Mouse (Mus musculus) kidney, adult 2 months (tissue): ENCODE results near the gene Fhit. TPM values are rescaled to one million over a fixed set of nuclear protein-coding genes. Genes with fewer than 3 reads are reported as not detected.
"Not testable (repeated sequence)": the region's sequence is repeated elsewhere in the genome, so short reads cannot be mapped to it uniquely, and the experiment has no call there.

Experiments
- DNase-seq: peaks from one replicate; pipeline ENCODE4 v3.0.0; 2021
- H3K27ac ChIP-seq: fragments of 200-500 bp; 2 replicates; pipeline ENCODE4 v1.5.1; 2012; ENCODE audit warnings: low read depth, low read length, control low read depth, inconsistent platforms; ENCODE audit not compliant: insufficient read depth
- H3K27me3 ChIP-seq: fragments of 200-500 bp; replicated peaks from 2 replicates; pipeline ENCODE4 v1.6.1; 2012; ENCODE audit warnings: mild to moderate bottlenecking, moderate library complexity, low read length, inconsistent platforms; ENCODE audit not compliant: control insufficient read depth, insufficient read depth
- H3K36me3 ChIP-seq: fragments of 200-500 bp; 2 replicates; pipeline ENCODE4 v1.6.1; 2012; ENCODE audit warnings: mild to moderate bottlenecking, moderate library complexity, low read length, inconsistent platforms; ENCODE audit not compliant: control insufficient read depth, insufficient read depth
- H3K4me1 ChIP-seq: fragments of 200-500 bp; 2 replicates; pipeline ENCODE4 v1.6.1; 2011; ENCODE audit warnings: low read length; ENCODE audit not compliant: control insufficient read depth, insufficient read depth
- H3K4me3 ChIP-seq: fragments of 200-500 bp; 2 replicates; pipeline ENCODE4 v1.5.1; 2011; ENCODE audit warnings: mild to moderate bottlenecking, low read depth, low read length, control low read depth; ENCODE audit not compliant: insufficient read depth
- CTCF ChIP-seq: fragments of 200-500 bp; conservative IDR thresholded peaks from 2 replicates; pipeline ENCODE4 v1.5.1; 2011; ENCODE audit warnings: low read depth, mild to moderate bottlenecking, control low read depth, low read length, moderate library complexity, mixed read lengths; ENCODE audit not compliant: insufficient read depth, insufficient read length
- POLR2A ChIP-seq: fragments of 200-500 bp; IDR thresholded peaks from one replicate; pipeline ENCODE4 v1.6.1; 2011; ENCODE audit warnings: low read depth, low read length, control low read depth
- WGBS: fragments of 180-500 bp; shearing (Covaris S2); methylation state at CpG from one replicate; pipeline ENCODE4 v1.1.7; 2018; 5-methylcytosine and 5-hydroxymethylcytosine counted together
- polyA plus RNA-seq: library from polyadenylated mRNA; depleted of rRNA; stranded (reverse); fragments of >200 nt; gene quantifications from 2 replicates; pipeline ENCODE4 v1.2.3, GENCODE M21; 2012

The Fhit gene
- polyA plus RNA-seq, 1 experiment = 21.3 TPM

DNA sequence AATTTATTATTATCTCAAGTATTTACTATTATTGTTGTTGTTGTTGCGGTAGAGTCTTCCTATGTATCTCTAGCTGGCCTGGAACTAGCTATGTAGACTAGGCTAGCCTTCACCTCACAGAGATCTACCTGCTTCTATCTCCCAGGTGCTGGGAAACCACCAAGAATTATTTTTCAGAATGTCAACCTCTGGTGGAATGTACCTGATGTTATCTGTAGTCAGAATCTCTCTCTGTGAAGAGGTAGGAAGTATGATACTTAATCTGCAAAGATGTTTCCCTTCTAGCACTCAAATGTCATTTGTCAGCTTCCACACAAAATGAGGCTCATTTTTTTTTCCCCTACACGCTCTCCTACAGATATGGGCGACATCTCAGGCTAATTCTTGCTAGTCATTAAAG, 377.9 kb downstream of the Fhit start:
- Histone ChIP-seq H3K36me3 (no peaks in the 10 kb centered on the region), H3K27me3 (no peaks in the 10 kb centered on the region), H3K27ac (no peak overlapping the region), H3K4me1 (no peaks in the 10 kb centered on the region), H3K4me3 (no peak overlapping the region)
- DNase-seq = no peak
- TF ChIP-seq POLR2A (no peak), CTCF (no peak)
- WGBS = 92% methylated on average over 3 of the region's 3 CpGs

DNA sequence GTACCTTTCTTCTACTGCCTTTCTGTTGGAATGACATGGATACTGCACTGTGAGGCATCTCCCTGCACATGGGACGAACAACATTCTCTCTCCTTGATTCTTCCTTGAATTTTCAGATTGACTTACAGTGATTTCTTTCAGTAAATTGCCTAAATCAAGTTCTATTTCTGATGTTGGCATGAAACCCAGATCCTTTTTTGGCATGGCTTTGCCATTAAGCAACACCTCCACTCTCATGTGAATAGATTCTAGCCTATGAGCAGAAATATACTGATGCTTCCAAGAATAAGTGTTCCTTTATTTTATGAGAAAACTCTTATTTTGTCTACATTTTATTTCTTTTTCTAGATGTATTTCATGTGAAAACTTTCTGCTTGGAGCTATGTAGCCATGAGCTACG, 383.1 kb downstream of the Fhit start:
- no peaks in the 10 kb centered on the region for H3K36me3 ChIP-seq
- H3K27ac ChIP-seq = no peak overlapping the region
- no peaks in the 10 kb centered on the region for H3K27me3 ChIP-seq
- TF ChIP-seq CTCF (no peak), POLR2A (no peak)
- DNase-seq = no peak
- 93% methylated on average over 2 of the region's 2 CpGs for WGBS
- no peak overlapping the region for H3K4me3 ChIP-seq
- no peaks in the 10 kb centered on the region for H3K4me1 ChIP-seq

DNA sequence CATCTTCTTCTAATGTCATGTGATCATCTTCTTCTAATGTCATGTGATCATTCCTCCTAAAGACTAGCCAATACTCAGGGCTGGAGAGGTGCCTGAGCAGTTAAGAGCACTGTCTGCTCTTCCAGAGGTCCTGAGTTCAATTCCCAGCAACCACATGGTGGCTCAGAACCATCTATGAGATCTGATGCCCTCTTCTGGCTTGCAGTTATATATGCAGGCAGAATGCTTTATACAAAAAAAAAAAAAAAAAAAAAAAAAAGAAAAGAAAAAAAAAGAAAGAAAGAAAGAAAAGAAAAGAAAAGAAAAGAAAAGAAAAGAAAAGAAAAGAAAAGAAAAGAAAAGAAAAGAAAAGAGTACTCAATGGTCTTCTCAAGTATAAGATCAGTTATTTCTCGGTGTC, 407.0 kb downstream of the Fhit start:
- 98% methylated on average over 1 of the region's 1 CpGs for WGBS
- not testable (repeated sequence) for H3K27me3 ChIP-seq, H3K27ac ChIP-seq, H3K4me1 ChIP-seq, H3K4me3 ChIP-seq, DNase-seq, H3K36me3 ChIP-seq

DNA sequence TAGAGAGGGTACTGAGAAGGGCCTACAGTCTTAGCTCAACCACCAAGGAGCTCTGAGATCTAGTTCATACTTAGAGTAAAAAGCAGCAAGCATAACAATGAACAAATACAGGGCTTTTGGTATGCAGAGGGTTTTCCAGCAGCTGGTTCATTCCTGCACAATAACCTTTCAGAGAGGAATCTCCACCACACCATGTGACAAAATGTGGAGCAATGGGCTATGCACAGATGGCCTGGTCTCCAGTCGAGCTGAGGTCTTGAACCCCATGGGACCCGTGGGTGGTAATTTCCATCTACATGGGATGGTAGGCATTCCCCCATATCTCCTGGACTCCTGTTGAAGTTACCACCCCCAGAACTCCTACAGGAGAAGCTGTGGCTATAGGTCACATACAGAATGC, 423.8 kb downstream of the Fhit start:
- H3K4me3 ChIP-seq = no peak overlapping the region
- no peaks in the 10 kb centered on the region for H3K4me1 ChIP-seq
- no peak for TF ChIP-seq POLR2A
- no peak for TF ChIP-seq CTCF
- H3K36me3 ChIP-seq = no peaks in the 10 kb centered on the region
- no peak overlapping the region for H3K27ac ChIP-seq
- WGBS = 70% methylated on average over 2 of the region's 2 CpGs
- H3K27me3 ChIP-seq = no peaks in the 10 kb centered on the region
- no peak for DNase-seq

DNA sequence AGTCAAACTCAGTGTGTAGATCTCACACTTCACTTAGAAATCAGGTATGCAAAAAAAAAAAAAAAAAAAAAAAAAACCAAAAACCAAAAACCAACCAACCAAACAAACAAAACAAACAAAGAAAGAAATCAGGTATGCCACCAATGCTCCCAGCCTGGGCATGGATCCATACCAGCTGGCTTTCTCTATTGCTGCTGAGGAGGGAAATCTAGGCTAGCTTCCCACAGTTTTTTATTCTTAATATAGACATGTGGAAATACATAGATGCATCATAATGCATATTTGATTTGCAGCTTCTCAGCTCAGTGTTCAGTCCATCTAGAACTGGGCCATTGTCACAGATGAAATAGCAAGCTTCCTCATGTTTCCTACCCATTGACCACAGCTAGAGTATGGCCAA, 439.3 kb downstream of the Fhit start:
- H3K27ac ChIP-seq = no peak overlapping the region
- no peak for DNase-seq
- no peaks in the 10 kb centered on the region for H3K27me3 ChIP-seq
- TF ChIP-seq CTCF (no peak), POLR2A (no peak)
- no peaks in the 10 kb centered on the region for H3K36me3 ChIP-seq
- H3K4me1 ChIP-seq = no peaks in the 10 kb centered on the region
- H3K4me3 ChIP-seq = no peak overlapping the region

DNA sequence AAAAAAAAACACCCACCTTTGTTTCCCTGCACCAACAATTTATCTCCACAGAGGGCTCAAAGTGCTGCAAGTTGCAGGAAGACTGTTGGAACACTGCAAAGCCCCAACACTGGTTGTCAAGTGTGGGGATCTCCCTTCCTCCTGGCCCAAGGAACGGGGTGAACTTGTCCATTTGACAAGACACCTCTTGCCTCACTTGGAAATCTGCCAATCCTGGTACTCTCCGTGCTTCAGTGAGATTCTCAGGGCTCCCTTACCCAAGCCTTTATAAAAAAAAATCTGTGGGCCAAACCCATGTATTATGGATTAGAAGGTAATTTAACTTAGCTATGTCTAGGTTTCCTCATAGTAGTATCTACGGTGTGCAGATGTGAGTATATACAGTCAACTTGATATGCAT, 448.9 kb downstream of the Fhit start:
- no peak overlapping the region for H3K27ac ChIP-seq
- no peaks in the 10 kb centered on the region for H3K36me3 ChIP-seq
- H3K4me1 ChIP-seq = no peaks in the 10 kb centered on the region
- DNase-seq = no peak
- H3K4me3 ChIP-seq = no peak overlapping the region
- H3K27me3 ChIP-seq = no peaks in the 10 kb centered on the region
- no peak for TF ChIP-seq POLR2A
- no peak for TF ChIP-seq CTCF
- WGBS = 55% methylated on average over 3 of the region's 3 CpGs

DNA sequence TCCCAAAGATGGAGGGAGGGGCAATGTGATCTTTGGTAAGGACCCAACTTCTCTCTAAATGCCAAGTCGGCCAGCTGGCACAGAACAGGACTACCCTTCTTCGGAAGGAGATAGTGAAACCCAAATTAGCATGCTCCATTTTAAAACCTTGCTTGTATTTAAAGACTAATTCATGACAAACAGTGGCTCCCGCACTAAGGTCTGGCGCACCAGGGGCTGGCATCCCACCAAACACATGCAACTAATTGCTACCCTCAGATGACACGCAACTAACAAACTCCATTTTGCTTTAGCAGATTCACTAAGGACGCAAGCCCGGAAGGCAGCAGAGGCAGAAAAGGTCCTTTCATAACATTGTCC, 449.3 kb downstream of the Fhit start:
- no peak overlapping the region for H3K4me3 ChIP-seq
- DNase-seq = no peak
- H3K4me1 ChIP-seq = no peaks in the 10 kb centered on the region
- H3K36me3 ChIP-seq = no peaks in the 10 kb centered on the region
- WGBS = 95% methylated on average over 7 of the region's 7 CpGs
- no peak overlapping the region for H3K27ac ChIP-seq
- no peak for TF ChIP-seq CTCF
- no peak for TF ChIP-seq POLR2A
- no peaks in the 10 kb centered on the region for H3K27me3 ChIP-seq

DNA sequence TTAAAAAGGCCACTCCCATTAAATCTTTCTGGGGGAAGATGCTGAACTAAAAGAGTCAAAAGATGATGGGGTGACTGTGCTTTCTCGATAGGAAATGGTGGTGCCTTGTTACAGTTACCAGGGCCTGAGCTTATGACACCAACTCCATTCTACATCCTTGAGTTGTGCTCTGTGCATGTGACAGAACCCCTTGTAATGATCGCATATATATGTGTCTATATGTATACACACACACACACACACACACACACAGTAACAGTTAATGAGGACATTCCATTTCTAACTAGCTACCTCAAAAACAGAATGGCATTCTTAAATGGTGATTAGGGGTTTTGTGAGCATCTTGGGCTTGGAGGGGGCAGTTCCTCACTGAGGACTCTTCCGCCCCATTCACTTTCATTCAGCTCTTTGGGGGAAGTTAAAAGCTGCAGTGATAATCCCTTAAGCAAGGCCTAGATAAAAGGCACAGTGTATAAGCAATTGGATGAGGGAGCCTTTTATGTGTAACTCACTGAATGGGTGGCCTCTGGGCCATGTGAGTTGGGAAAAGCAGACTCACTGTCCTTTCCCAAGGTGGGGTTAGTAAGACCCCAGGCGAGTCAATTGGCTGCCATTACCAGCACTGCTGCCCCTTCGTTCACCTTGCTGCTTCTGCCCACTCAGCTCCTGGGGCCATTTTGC, 449.9 kb downstream of the Fhit start:
- H3K27me3 ChIP-seq = no peaks in the 10 kb centered on the region
- no peak overlapping the region for H3K27ac ChIP-seq
- no peak for DNase-seq
- TF ChIP-seq POLR2A = no peak
- no peak for TF ChIP-seq CTCF
- 98% methylated on average over 5 of the region's 5 CpGs for WGBS
- H3K4me1 ChIP-seq = no peaks in the 10 kb centered on the region
- H3K36me3 ChIP-seq = no peaks in the 10 kb centered on the region
- no peak overlapping the region for H3K4me3 ChIP-seq
